Mouse (Mus musculus): Measurements from ENCODE around the gene Olfr825. TPM values are rescaled to one million over a fixed set of nuclear protein-coding genes. Genes with fewer than 3 reads are reported as not detected.
"Not testable (repeated sequence)": the region's sequence is repeated elsewhere in the genome, so short reads cannot be mapped to it uniquely, and the experiment has no call there.

Gene Olfr825
- not detected in 2 replicates for polyA plus RNA-seq (2012; rRNA removed)

GRCm38 (mm10) chr10:130166666-130167065, at the start of gene Olfr825:
TSS of gene Olfr825 (minus strand) at chr10:130166766.
- Histone ChIP-seq H3K27me3 (ENCODE audit: control insufficient read depth, insufficient read depth, low read length) (no peaks in the 10 kb centered on the region), H3K4me3 (replicated peaks; ENCODE audit: insufficient read depth, low read depth, low read length) (no peak within 1 kb of the TSS), H3K4me1 (ENCODE audit: control insufficient read depth, insufficient read depth, low read length) (no peaks in the 10 kb centered on the region), H3K27ac (ENCODE audit: insufficient read depth, low read length) (no peak within 1 kb of the TSS)
- TF ChIP-seq CTCF (IDR thresholded peaks at IDR 0.05; ENCODE audit: borderline replicate concordance, insufficient read depth, low read depth, low read length) = no peak
- TF ChIP-seq POLR2A (IDR thresholded peaks at IDR 0.05; ENCODE audit: borderline replicate concordance, insufficient read depth, low read length) = no peak
- DNase-seq = no peak

GRCm38 (mm10) chr10:130214303-130214702, 47.7 kb upstream of the Olfr825 start, which contains the start of gene Olfr827:
TSS of gene Olfr827 (minus strand) at chr10:130214403.
- 90% methylated on average over 1 of the region's 1 CpGs for WGBS
- no peak for DNase-seq
- H3K27ac ChIP-seq (ENCODE audit: insufficient read depth, low read length) = no peak within 1 kb of the TSS
- no peaks in the 10 kb centered on the region for H3K4me1 ChIP-seq (ENCODE audit: control insufficient read depth, insufficient read depth, low read length)
- no peak within 1 kb of the TSS for H3K4me3 ChIP-seq (replicated peaks; ENCODE audit: insufficient read depth, low read depth, low read length)
- no peak for TF ChIP-seq POLR2A (IDR thresholded peaks at IDR 0.05; ENCODE audit: borderline replicate concordance, insufficient read depth, low read length)
- no peak for TF ChIP-seq CTCF (IDR thresholded peaks at IDR 0.05; ENCODE audit: borderline replicate concordance, insufficient read depth, low read depth, low read length)
- H3K27me3 ChIP-seq (ENCODE audit: control insufficient read depth, insufficient read depth, low read length) = no peaks in the 10 kb centered on the region

GRCm38 (mm10) chr10:130184086-130184485, 17.5 kb upstream of the Olfr825 start, which contains the start of gene Olfr826:
TSS of gene Olfr826 (minus strand) at chr10:130184186.
- H3K4me1 ChIP-seq (ENCODE audit: control insufficient read depth, insufficient read depth, low read length) = no peaks in the 10 kb centered on the region
- no peaks in the 10 kb centered on the region for H3K27me3 ChIP-seq (ENCODE audit: control insufficient read depth, insufficient read depth, low read length)
- DNase-seq = no peak
- H3K4me3 ChIP-seq (replicated peaks; ENCODE audit: insufficient read depth, low read depth, low read length) = no peak within 1 kb of the TSS
- 80% methylated on average over 1 of the region's 1 CpGs for WGBS
- H3K27ac ChIP-seq (ENCODE audit: insufficient read depth, low read length) = no peak within 1 kb of the TSS
- TF ChIP-seq CTCF (IDR thresholded peaks at IDR 0.05; ENCODE audit: borderline replicate concordance, insufficient read depth, low read depth, low read length) (no peak), POLR2A (IDR thresholded peaks at IDR 0.05; ENCODE audit: borderline replicate concordance, insufficient read depth, low read length) (no peak)

- TF ChIP-seq CTCF (IDR thresholded peaks at IDR 0.05; ENCODE audit: borderline replicate concordance, insufficient read depth, low read depth, low read length) (no peak), POLR2A (IDR thresholded peaks at IDR 0.05; ENCODE audit: borderline replicate concordance, insufficient read depth, low read length) (no peak)
- Histone ChIP-seq H3K4me3 (replicated peaks; ENCODE audit: insufficient read depth, low read depth, low read length) (no peak overlapping the region), H3K27me3 (ENCODE audit: control insufficient read depth, insufficient read depth, low read length) (no peaks in the 10 kb centered on the region), H3K27ac (ENCODE audit: insufficient read depth, low read length) (no peak overlapping the region), H3K4me1 (ENCODE audit: control insufficient read depth, insufficient read depth, low read length) (no peaks in the 10 kb centered on the region)
- no peak for DNase-seq
These were observed 1.4 kb downstream of the Olfr825 start for GRCm38 (mm10) chr10:130165196-130165595.

GRCm38 (mm10) chr10:130144121-130144520, 22.4 kb downstream of the Olfr825 start:
- no peak for DNase-seq
- 82% methylated on average over 5 of the region's 5 CpGs for WGBS
- Histone ChIP-seq H3K27ac (ENCODE audit: insufficient read depth, low read length) (no peak overlapping the region), H3K4me3 (replicated peaks; ENCODE audit: insufficient read depth, low read depth, low read length) (no peak overlapping the region), H3K27me3 (ENCODE audit: control insufficient read depth, insufficient read depth, low read length) (no peaks in the 10 kb centered on the region), H3K4me1 (ENCODE audit: control insufficient read depth, insufficient read depth, low read length) (no peaks in the 10 kb centered on the region)
- TF ChIP-seq POLR2A (IDR thresholded peaks at IDR 0.05; ENCODE audit: borderline replicate concordance, insufficient read depth, low read length) (no peak), CTCF (IDR thresholded peaks at IDR 0.05; ENCODE audit: borderline replicate concordance, insufficient read depth, low read depth, low read length) (no peak)

GRCm38 (mm10) chr10:130142481-130142880, 24.1 kb downstream of the Olfr825 start:
- H3K4me1 ChIP-seq (ENCODE audit: control insufficient read depth, insufficient read depth, low read length); DNase-seq; H3K4me3 ChIP-seq (replicated peaks; ENCODE audit: insufficient read depth, low read depth, low read length); H3K27me3 ChIP-seq (ENCODE audit: control insufficient read depth, insufficient read depth, low read length); H3K27ac ChIP-seq (ENCODE audit: insufficient read depth, low read length): not testable (repeated sequence)
- 72% methylated on average over 5 of the region's 5 CpGs for WGBS

- TF ChIP-seq POLR2A (IDR thresholded peaks at IDR 0.05; ENCODE audit: borderline replicate concordance, insufficient read depth, low read length) = no peak
- no peak for TF ChIP-seq CTCF (IDR thresholded peaks at IDR 0.05; ENCODE audit: borderline replicate concordance, insufficient read depth, low read depth, low read length)
- Histone ChIP-seq H3K4me1 (ENCODE audit: control insufficient read depth, insufficient read depth, low read length) (no peaks in the 10 kb centered on the region), H3K27me3 (ENCODE audit: control insufficient read depth, insufficient read depth, low read length) (no peaks in the 10 kb centered on the region), H3K27ac (ENCODE audit: insufficient read depth, low read length) (no peak overlapping the region), H3K4me3 (replicated peaks; ENCODE audit: insufficient read depth, low read depth, low read length) (no peak overlapping the region)
- DNase-seq = no peak
These were observed 31.8 kb downstream of the Olfr825 start for GRCm38 (mm10) chr10:130134811-130135210.

GRCm38 (mm10) chr10:130129900-130130299, 36.7 kb downstream of the Olfr825 start, which contains the start of gene Olfr824:
TSS of gene Olfr824 (minus strand) at chr10:130130000.
- H3K27ac ChIP-seq (ENCODE audit: insufficient read depth, low read length); H3K27me3 ChIP-seq (ENCODE audit: control insufficient read depth, insufficient read depth, low read length); H3K4me3 ChIP-seq (replicated peaks; ENCODE audit: insufficient read depth, low read depth, low read length); H3K4me1 ChIP-seq (ENCODE audit: control insufficient read depth, insufficient read depth, low read length); DNase-seq: not testable (repeated sequence)

- WGBS = 54% methylated on average over 3 of the region's 3 CpGs
- DNase-seq; H3K4me1 ChIP-seq (ENCODE audit: control insufficient read depth, insufficient read depth, low read length); H3K27me3 ChIP-seq (ENCODE audit: control insufficient read depth, insufficient read depth, low read length); H3K27ac ChIP-seq (ENCODE audit: insufficient read depth, low read length); H3K4me3 ChIP-seq (replicated peaks; ENCODE audit: insufficient read depth, low read depth, low read length): not testable (repeated sequence)
These were observed 50.5 kb downstream of the Olfr825 start for GRCm38 (mm10) chr10:130116045-130116444.

- not testable (repeated sequence) for DNase-seq; H3K27me3 ChIP-seq (ENCODE audit: control insufficient read depth, insufficient read depth, low read length)
- WGBS = 79% methylated on average over 1 of the region's 1 CpGs
These were observed 51.3 kb downstream of the Olfr825 start, which contains the start of gene Olfr823 for GRCm38 (mm10) chr10:130115283-130115682. TSS of gene Olfr823 (minus strand) at chr10:130115383.

More at GRCm38 (mm10) chr10:130115283-130115682, 51.3 kb downstream of the Olfr825 start, which contains the start of gene Olfr823:
- H3K27ac ChIP-seq (ENCODE audit: insufficient read depth, low read length); H3K4me3 ChIP-seq (replicated peaks; ENCODE audit: insufficient read depth, low read depth, low read length); H3K4me1 ChIP-seq (ENCODE audit: control insufficient read depth, insufficient read depth, low read length): not testable (repeated sequence)

Measured in cerebellum, adult 2 months (tissue).